Mouse (Mus musculus): Measurements from ENCODE around the gene Chac1. TPM values are rescaled to one million over a fixed set of nuclear protein-coding genes. Genes with fewer than 3 reads are reported as not detected.

Gene Chac1
- not detected for polyA plus RNA-seq (2017; shearing (Covaris generic))

GRCm38 (mm10) chr2:119350555-119351486, at the start of gene Chac1:
Gene Chac1, plus strand, starts transcription at chr2:119351229.
- peak; percentile 74 for ATAC-seq

- ATAC-seq, result no peak
These were observed 48.2 kb upstream of the Chac1 start for GRCm38 (mm10) chr2:119302876-119303275.

- ATAC-seq, result no peak
These were observed 46.6 kb upstream of the Chac1 start for GRCm38 (mm10) chr2:119304391-119304790.

- no peak for ATAC-seq
These were observed 46.2 kb upstream of the Chac1 start for GRCm38 (mm10) chr2:119304798-119305208.

- ATAC-seq, result no peak
These were observed 39.5 kb upstream of the Chac1 start for GRCm38 (mm10) chr2:119311544-119311943.

- ATAC-seq, result no peak
These were observed 38.6 kb upstream of the Chac1 start for GRCm38 (mm10) chr2:119312380-119312958.

- no peak for ATAC-seq
These were observed 37.1 kb upstream of the Chac1 start for GRCm38 (mm10) chr2:119313780-119314479.

- ATAC-seq, result no peak
These were observed 36.2 kb upstream of the Chac1 start for GRCm38 (mm10) chr2:119314742-119315310.

- ATAC-seq, result no peak
These were observed 32.9 kb upstream of the Chac1 start for GRCm38 (mm10) chr2:119318043-119318710.

GRCm38 (mm10) chr2:119320571-119320970, 30.5 kb upstream of the Chac1 start:
- no peak for ATAC-seq

GRCm38 (mm10) chr2:119321771-119322586, 29.1 kb upstream of the Chac1 start:
- no peak for ATAC-seq

- no peak for ATAC-seq
These were observed 28.3 kb upstream of the Chac1 start for GRCm38 (mm10) chr2:119322587-119323300.

GRCm38 (mm10) chr2:119323866-119324575, 27.0 kb upstream of the Chac1 start:
- no peak for ATAC-seq

- no peak for ATAC-seq
These were observed 26.3 kb upstream of the Chac1 start for GRCm38 (mm10) chr2:119324576-119325318.

GRCm38 (mm10) chr2:119325568-119326143, 25.4 kb upstream of the Chac1 start, which contains the start of gene Dll4:
Gene Dll4, plus strand, starts transcription at chr2:119325784.
- ATAC-seq, result peak; percentile 42

GRCm38 (mm10) chr2:119326161-119327101, 24.6 kb upstream of the Chac1 start:
- peak; percentile 35 for ATAC-seq

GRCm38 (mm10) chr2:119327102-119327480, 23.9 kb upstream of the Chac1 start:
- no peak for ATAC-seq

Measured in CD4-positive, CD25-positive, alpha-beta regulatory T cell, adult 4 months (primary cell).